Mouse (Mus musculus) liver, postnatal 0 days (tissue): ENCODE results near the gene Irak1bp1.

Experiments used
- CTCF ChIP-seq: sonication (generic); IDR thresholded peaks from 2 replicates; pipeline ENCODE4 v1.5.1; 2016; ENCODE audit warnings: antibody characterized with exemption, low read depth
- EP300 ChIP-seq: IDR thresholded peaks from 2 replicates; pipeline ENCODE4 v1.6.1; 2016; ENCODE audit warnings: antibody characterized with exemption, low read depth, mild to moderate bottlenecking

- peak; percentile 54 for TF ChIP-seq CTCF
- TF ChIP-seq EP300: no peak
These were observed 24.7 kb downstream of the Irak1bp1 start for GRCm38 (mm10) chr9:82854040-82854439.
